Mouse (Mus musculus): ENCODE measurements around the gene Rpl10l. TPM values are rescaled to one million over a fixed set of nuclear protein-coding genes. Genes with fewer than 3 reads are reported as not detected.

The Rpl10l gene
- polyA plus RNA-seq (2012; rRNA removed): not detected in 2 replicates

GRCm38 (mm10) chr12:66283991-66284622 lies at the start of gene Rpl10l:
Gene Rpl10l, minus strand, starts transcription at chr12:66284401.
- no peak for TF ChIP-seq POLR2A (IDR thresholded peaks at IDR 0.05; ENCODE audit: borderline replicate concordance, extremely low read depth, insufficient read depth, insufficient read length, poor library complexity, severe bottlenecking)
- no peak for TF ChIP-seq CTCF (IDR thresholded peaks at IDR 0.05; ENCODE audit: borderline replicate concordance, extremely low read depth, insufficient read depth, insufficient read length)
- DNase-seq (ENCODE audit: low read depth): no peak

- no peak for DNase-seq (ENCODE audit: low read depth)
- TF ChIP-seq POLR2A (IDR thresholded peaks at IDR 0.05; ENCODE audit: borderline replicate concordance, extremely low read depth, insufficient read depth, insufficient read length, poor library complexity, severe bottlenecking) (no peak), CTCF (IDR thresholded peaks at IDR 0.05; ENCODE audit: borderline replicate concordance, extremely low read depth, insufficient read depth, insufficient read length) (no peak)
Observed at GRCm38 (mm10) chr12:66275890-66276289, 8.3 kb downstream of the Rpl10l start.

DNA sequence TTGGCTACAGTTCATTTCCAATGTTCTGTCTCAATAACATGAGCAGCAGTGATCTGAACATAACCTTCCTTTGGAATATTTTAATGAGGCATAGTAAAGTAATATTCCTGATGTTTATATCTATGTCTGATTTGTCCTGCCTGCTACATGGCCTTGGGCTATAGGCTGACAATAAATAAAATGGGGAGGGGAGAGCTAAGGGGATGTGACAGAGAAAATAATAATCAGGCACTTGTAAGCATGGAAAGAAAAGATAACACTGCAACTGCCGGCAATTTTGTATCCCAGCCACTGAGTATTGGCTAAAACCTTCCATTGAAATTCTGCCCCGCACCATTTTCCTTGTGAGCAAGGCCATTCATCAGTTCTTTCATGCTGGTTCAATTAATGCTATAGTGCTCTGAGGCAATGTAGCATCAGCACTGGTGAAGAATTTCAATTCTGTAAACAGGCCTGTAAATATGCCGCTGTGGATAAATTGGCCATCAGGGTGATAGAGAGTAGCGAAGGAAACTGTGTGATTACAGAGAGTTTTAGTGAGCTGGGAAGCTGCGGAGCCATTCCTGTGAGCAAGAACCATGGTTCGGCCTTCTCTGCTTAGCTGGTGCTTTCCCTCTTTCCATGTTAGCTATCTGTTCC lies 38.6 kb downstream of the Rpl10l start:
- TF ChIP-seq POLR2A (IDR thresholded peaks at IDR 0.05; ENCODE audit: borderline replicate concordance, extremely low read depth, insufficient read depth, insufficient read length, poor library complexity, severe bottlenecking) (no peak), CTCF (IDR thresholded peaks at IDR 0.05; ENCODE audit: borderline replicate concordance, extremely low read depth, insufficient read depth, insufficient read length) (no peak)
- DNase-seq (ENCODE audit: low read depth): peak; percentile 66

- no peak for TF ChIP-seq CTCF (IDR thresholded peaks at IDR 0.05; ENCODE audit: borderline replicate concordance, extremely low read depth, insufficient read depth, insufficient read length)
- TF ChIP-seq POLR2A (IDR thresholded peaks at IDR 0.05; ENCODE audit: borderline replicate concordance, extremely low read depth, insufficient read depth, insufficient read length, poor library complexity, severe bottlenecking): no peak
- DNase-seq (ENCODE audit: low read depth): no peak
Observed at GRCm38 (mm10) chr12:66234158-66234557, 50.0 kb downstream of the Rpl10l start.

Data from brain, embryonic 14.5 days (tissue).